Mouse (Mus musculus) MEL (cell line): ENCODE measurements around the gene Morc4.

ENCODE experiments used
- CTCF ChIP-seq, 3 experiments: IDR thresholded peaks in 2 of 3; conservative IDR thresholded peaks in 1 of 3; 2 replicates each; pipeline ENCODE4 v1.5.1; 2011 to 2012; ENCODE audit warnings: low read length in 3 of 3, low read depth in 2 of 3, mild to moderate bottlenecking in 2 of 3, improper control_type of control experiment in 1 of 3, inconsistent platforms in 1 of 3, mixed read lengths in 1 of 3, moderate library complexity in 1 of 3; ENCODE audit not compliant: control insufficient read depth in 1 of 3, insufficient read depth in 1 of 3, poor library complexity in 1 of 3, severe bottlenecking in 1 of 3
- JUND ChIP-seq: IDR thresholded peaks from 2 replicates; pipeline ENCODE4 v1.6.1; 2011; ENCODE audit warnings: low read depth, mild to moderate bottlenecking, improper control_type of control experiment, low read length
- RCOR1 ChIP-seq: IDR thresholded peaks from 2 replicates; pipeline ENCODE4 v1.6.1; 2012; ENCODE audit warnings: low read depth, mild to moderate bottlenecking, inconsistent platforms, low read length, improper control_type of control experiment

DNA sequence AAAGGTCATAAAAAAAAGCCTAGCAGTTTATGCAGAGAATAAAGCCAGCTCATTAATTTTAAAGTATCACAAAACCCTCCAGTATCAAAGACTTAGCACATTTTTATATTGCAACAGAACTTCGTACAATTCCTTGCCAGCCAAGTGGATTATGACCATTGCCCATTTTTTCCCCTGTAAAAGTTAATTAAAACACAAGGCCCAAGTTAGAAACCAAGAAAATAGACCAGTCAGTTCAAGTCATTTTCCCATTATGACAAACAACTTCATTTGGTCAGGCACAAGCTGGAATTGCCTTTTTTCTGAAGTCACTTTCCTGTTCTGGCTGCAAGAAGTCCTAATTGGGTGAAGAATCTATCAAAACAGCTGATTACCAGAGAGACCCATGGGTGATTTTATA lies 46.1 kb downstream of the Morc4 start:
- TF ChIP-seq JUND: no peak
- TF ChIP-seq RCOR1: no peak
- TF ChIP-seq CTCF (IDR thresholded peaks at IDR 0.05 in 2 of 3, conservative IDR thresholded peaks at IDR 0.05 in 1 of 3; ENCODE audit: control insufficient read depth in 1 of 3, insufficient read depth in 1 of 3, low read depth in 2 of 3, low read length in 3 of 3, poor library complexity in 1 of 3, severe bottlenecking in 1 of 3): no peak
